Mouse (Mus musculus): Measurements from ENCODE around the gene Gm7849.
"Not testable (repeated sequence)": the region's sequence is repeated elsewhere in the genome, so short reads cannot be mapped to it uniquely, and the experiment has no call there.

Gene Gm7849

DNA sequence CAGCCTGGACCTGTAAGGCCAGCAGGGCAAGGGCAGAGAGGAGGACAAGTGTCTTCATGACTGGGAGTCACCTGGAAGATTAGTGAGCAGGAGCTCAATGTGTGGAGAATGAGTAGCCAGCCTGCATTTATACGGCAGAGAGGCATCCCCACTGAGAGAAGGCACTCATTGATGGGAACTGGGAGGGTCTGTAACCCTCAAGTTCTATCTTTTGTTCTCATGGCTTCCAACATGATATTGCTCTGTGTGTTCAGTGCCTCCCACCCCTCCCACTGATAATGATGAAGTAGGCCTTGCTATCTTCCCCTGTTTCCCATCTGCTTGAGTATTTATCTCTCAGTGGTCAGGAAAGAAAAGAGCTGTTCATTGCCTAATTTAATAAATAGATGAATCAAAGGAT lies at the start of gene Gm7849:
Gene Gm7849, minus strand, starts transcription at position 101 of the 400 bp plus-strand sequence.
- DNase-seq (ENCODE audit: low spot score in 2 of 2) = not testable (repeated sequence)

DNA sequence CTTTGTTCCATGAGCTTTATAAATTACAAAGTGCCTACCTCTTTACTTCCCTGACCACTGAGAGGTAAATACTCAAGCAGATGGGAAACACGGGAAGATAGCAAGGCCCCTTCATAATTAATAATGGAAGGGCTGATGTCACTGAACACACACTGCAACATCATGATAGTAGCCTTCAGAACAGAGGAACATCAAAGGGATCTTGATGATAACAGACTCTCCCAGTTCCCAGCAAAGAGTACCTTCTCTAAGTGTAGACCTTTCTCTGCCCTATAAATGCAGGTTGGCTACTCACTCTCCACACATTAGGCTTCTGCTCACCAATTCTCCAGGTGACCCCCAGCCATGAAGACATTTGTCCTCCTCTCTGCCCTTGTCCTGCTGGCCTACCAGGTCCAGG lies 29.2 kb downstream of the Gm7849 start, which contains the start of gene Defa36:
Gene Defa36, plus strand, starts transcription at position 301 of the 400 bp plus-strand sequence.
- not testable (repeated sequence) for DNase-seq (ENCODE audit: low spot score in 2 of 2)

All from frontal cortex, postnatal 14 days (tissue).